9 mouse cellular contexts compared by ENCODE assay signal in the genomic region with DNA sequence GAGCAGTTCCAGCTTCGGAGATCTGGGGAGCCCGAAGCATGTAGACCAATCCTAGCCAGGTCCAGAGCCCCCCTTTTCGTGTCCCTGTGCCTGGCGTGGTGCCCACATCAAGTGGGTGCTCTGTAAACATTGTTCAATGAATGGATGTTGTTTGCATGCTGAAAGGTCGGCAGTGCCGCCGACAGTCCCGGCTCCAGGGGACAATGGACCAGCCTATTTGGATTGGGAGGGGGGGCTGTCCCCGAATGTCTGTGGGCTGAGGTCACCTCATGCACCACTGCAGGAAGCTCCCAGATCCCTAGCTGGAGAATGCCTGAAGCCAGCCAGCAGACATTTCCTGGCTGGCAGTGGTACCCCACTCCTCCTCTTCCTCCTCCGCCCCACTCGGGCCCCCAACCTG. TPM values are rescaled to one million over a fixed set of nuclear protein-coding genes. Genes with fewer than 3 reads are reported as not detected.
DNase-seq lines count a peak whose midpoint lies in the region; ATAC-seq lines count a peak whose summit lies in the region.
"Had no signal": no experiment of that assay in that cellular context is flagged by ENCODE, and none has a peak within 500 bp of the region (broad histone marks: within the 10 kb centered on the region; RNA-seq: fewer than 3 reads in every experiment).

No protein-coding gene starts in this region.

- no peaks in the 10 kb centered on the region for H3K36me3 ChIP-seq in forebrain, embryonic 12.5 days (replicated peaks)
- H3K36me3 ChIP-seq in forebrain, embryonic 16.5 days (ENCODE audit: control insufficient read depth, insufficient read depth) = no peaks in the 10 kb centered on the region
- H3K36me3 ChIP-seq in neural tube, embryonic 14.5 days (ENCODE audit: control insufficient read depth, insufficient read depth, low read length) = no peaks in the 10 kb centered on the region
- H3K36me3 ChIP-seq in stomach, embryonic 16.5 days (ENCODE audit: control insufficient read depth, insufficient read depth, low read length) = no peaks in the 10 kb centered on the region

- H3K4me1 ChIP-seq in forebrain, embryonic 12.5 days = peaks cover 12% of the 10 kb centered on the region
- peaks cover 5% of the 10 kb centered on the region for H3K4me1 ChIP-seq in forebrain, embryonic 16.5 days (replicated peaks; ENCODE audit: control insufficient read depth, insufficient read depth, low read length)
- peaks cover 7% of the 10 kb centered on the region for H3K4me1 ChIP-seq in neural tube, embryonic 14.5 days (ENCODE audit: control insufficient read depth, insufficient read depth, low read length)
- peaks cover 14% of the 10 kb centered on the region for H3K4me1 ChIP-seq in stomach, embryonic 16.5 days (ENCODE audit: control insufficient read depth, insufficient read depth, low read length)

- H3K9me3 ChIP-seq in forebrain, embryonic 12.5 days = no peaks in the 10 kb centered on the region
- H3K9me3 ChIP-seq in forebrain, embryonic 16.5 days (ENCODE audit: control insufficient read depth, low read length) = no peaks in the 10 kb centered on the region
- H3K9me3 ChIP-seq in neural tube, embryonic 14.5 days (ENCODE audit: control insufficient read depth, low read length) = no peaks in the 10 kb centered on the region
- H3K9me3 ChIP-seq in stomach, embryonic 16.5 days (replicated peaks; ENCODE audit: control insufficient read depth, low read length) = no peaks in the 10 kb centered on the region

- H3K9ac ChIP-seq in forebrain, embryonic 12.5 days = no peak overlapping the region
- H3K9ac ChIP-seq in forebrain, embryonic 16.5 days (replicated peaks; ENCODE audit: low read depth, low read length) = no peak overlapping the region
- no peak overlapping the region for H3K9ac ChIP-seq in neural tube, embryonic 14.5 days (replicated peaks; ENCODE audit: low read depth, low read length)
- H3K9ac ChIP-seq in stomach, embryonic 16.5 days (ENCODE audit: low read length) = no peak overlapping the region

- H3K4me2 ChIP-seq in forebrain, embryonic 12.5 days = no peak overlapping the region
- no peak overlapping the region for H3K4me2 ChIP-seq in forebrain, embryonic 16.5 days (ENCODE audit: low read length)
- H3K4me2 ChIP-seq in neural tube, embryonic 14.5 days (ENCODE audit: low read depth, low read length) = no peak overlapping the region
- no peak overlapping the region for H3K4me2 ChIP-seq in stomach, embryonic 16.5 days (ENCODE audit: low read depth, low read length)

- DNase-seq in neural tube, embryonic 10.5 days (ENCODE audit: extremely low spot score, low spot score) = no peak
- peak; percentile 27 to 39 for DNase-seq in kidney, postnatal 36 days
- no peak for DNase-seq in cerebellum, adult 8-10 months
- DNase-seq in layer of hippocampus, postnatal 14 days (ENCODE audit: low spot score in 2 of 2) = no peak
- DNase-seq: left cerebral cortex, postnatal 4 days had no signal

- WGBS in forebrain, embryonic 12.5 days = 54% methylated on average over 11 of the region's 11 CpGs
- 23% methylated on average over 11 of the region's 11 CpGs for WGBS in forebrain, embryonic 16.5 days
- 48% methylated on average over 11 of the region's 11 CpGs for WGBS in neural tube, embryonic 14.5 days
- 43% methylated on average over 11 of the region's 11 CpGs for WGBS in stomach, embryonic 16.5 days

- no peak overlapping the region for H3K27ac ChIP-seq in forebrain, embryonic 12.5 days
- no peak overlapping the region for H3K27ac ChIP-seq in forebrain, embryonic 16.5 days (ENCODE audit: low read length)
- no peak overlapping the region for H3K27ac ChIP-seq in neural tube, embryonic 14.5 days (ENCODE audit: low read depth, low read length)
- H3K27ac ChIP-seq in stomach, embryonic 16.5 days (ENCODE audit: low read length) = 0 out of 2 replicates have a peak overlapping the region, but pooled peaks have one; percentile 40

- no peak overlapping the region for H3K4me3 ChIP-seq in forebrain, embryonic 12.5 days (replicated peaks)
- H3K4me3 ChIP-seq in forebrain, embryonic 16.5 days (replicated peaks; ENCODE audit: low read length) = no peak overlapping the region
- no peak overlapping the region for H3K4me3 ChIP-seq in neural tube, embryonic 14.5 days (ENCODE audit: low read depth, low read length)
- no peak overlapping the region for H3K4me3 ChIP-seq in stomach, embryonic 16.5 days (replicated peaks; ENCODE audit: low read length)

- no peaks in the 10 kb centered on the region for H3K27me3 ChIP-seq in forebrain, embryonic 12.5 days
- no peaks in the 10 kb centered on the region for H3K27me3 ChIP-seq in forebrain, embryonic 16.5 days (replicated peaks; ENCODE audit: control insufficient read depth, insufficient read depth, low read length)
- H3K27me3 ChIP-seq in neural tube, embryonic 14.5 days (ENCODE audit: control insufficient read depth, insufficient read depth, low read length) = no peaks in the 10 kb centered on the region
- no peaks in the 10 kb centered on the region for H3K27me3 ChIP-seq in stomach, embryonic 16.5 days (ENCODE audit: control insufficient read depth, insufficient read depth, low read length)

- peak; percentile 53; the same call in 1 of the 2 replicates for ATAC-seq in forebrain, embryonic 12.5 days (ENCODE audit: low FRiP score)
- no peak for ATAC-seq in forebrain, embryonic 16.5 days
- peak; percentile 31; the same call in 1 of the 2 replicates for ATAC-seq in neural tube, embryonic 14.5 days (ENCODE audit: low read depth)
- ATAC-seq in stomach, embryonic 16.5 days (ENCODE audit: insufficient read depth, low FRiP score) = peak; percentile 21; the same call in 1 of the 2 replicates

RNA-seq across cellular contexts. Expression of gene Lctl, which starts 22.9 kb away (rescaled TPM):
- polyA plus RNA-seq in forebrain, embryonic 12.5 days (2016; fragmentation: Nextera tagmentation; extraction: Ambion mirVana) = 0.14 TPM in 1 of 2 replicates, not detected in the other
- not detected in 2 replicates for polyA plus RNA-seq in forebrain, embryonic 16.5 days (2015; fragmentation: Nextera tagmentation; extraction: Ambion mirVana)
- 0.19 TPM in 1 of 2 replicates, not detected in the other for polyA plus RNA-seq in neural tube, embryonic 14.5 days (2014; fragmentation: Nextera tagmentation; extraction: Ambion mirVana)
- polyA plus RNA-seq in stomach, embryonic 16.5 days (2015; fragmentation: Nextera tagmentation; extraction: Ambion mirVana) = 0.23 TPM in 1 of 2 replicates, not detected in the other
- total RNA-seq in layer of hippocampus, postnatal 14 days (2021) = not detected
- total RNA-seq: left cerebral cortex, postnatal 4 days had no signal

Comparison
In these comparisons a context has a peak if more than half of its experiments do, and no peak if none do; other contexts are left out.
1. DNase-seq: peak in kidney, postnatal 36 days (2 of 2); none in neural tube, embryonic 10.5 days (single experiment), cerebellum, adult 8-10 months (single experiment) and layer of hippocampus, postnatal 14 days (0 of 2).